Comparison of ENCODE assay signal across 23 mouse cellular contexts in the genomic region with DNA sequence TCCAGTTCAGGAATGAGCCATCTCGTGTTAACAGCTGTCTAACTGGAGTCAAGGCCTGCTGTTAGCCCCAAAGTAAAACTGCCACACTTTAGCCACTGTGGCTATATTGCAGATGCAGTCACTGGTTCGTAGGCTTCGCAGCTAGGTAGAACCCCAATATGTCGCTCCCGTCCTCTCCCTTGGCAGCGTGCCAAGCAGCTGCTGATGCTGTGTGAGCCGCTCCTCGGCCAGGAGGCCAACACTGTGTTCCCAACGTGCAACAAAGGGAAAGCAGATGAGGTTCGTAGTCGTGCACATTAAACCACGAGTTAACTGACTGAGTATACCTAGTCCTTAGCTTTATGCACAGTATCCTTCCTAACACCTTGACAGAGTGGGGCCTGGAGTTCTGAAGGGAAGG. TPM values are rescaled to one million over a fixed set of nuclear protein-coding genes. Genes with fewer than 3 reads are reported as not detected.
DNase-seq lines count a peak whose midpoint lies in the region; ATAC-seq and TF ChIP-seq lines count a peak whose summit lies in the region.
"Had no signal": no experiment of that assay in that cellular context is flagged by ENCODE, and none has a peak within 500 bp of the region (broad histone marks: within the 10 kb centered on the region; RNA-seq: fewer than 3 reads in every experiment).

No protein-coding gene starts in this region.

- no peaks in the 10 kb centered on the region for H3K9me3 ChIP-seq in forebrain, embryonic 13.5 days (replicated peaks)
- H3K9me3 ChIP-seq in forebrain, embryonic 10.5 days = no peaks in the 10 kb centered on the region
- no peaks in the 10 kb centered on the region for H3K9me3 ChIP-seq in heart, embryonic 10.5 days
- H3K9me3 ChIP-seq in limb, embryonic 13.5 days = no peaks in the 10 kb centered on the region
- no peaks in the 10 kb centered on the region for H3K9me3 ChIP-seq in limb, embryonic 10.5 days (replicated peaks)
- no peaks in the 10 kb centered on the region for H3K9me3 ChIP-seq in ES-E14 (ENCODE audit: control insufficient read depth, insufficient read depth, low read depth, low read length)
- H3K9me3 ChIP-seq: heart, embryonic 13.5 days; liver, embryonic 12.5 days; midbrain, embryonic 10.5 days had no signal

- no peaks in the 10 kb centered on the region for H3K27me3 ChIP-seq in forebrain, embryonic 13.5 days
- H3K27me3 ChIP-seq in forebrain, embryonic 10.5 days (ENCODE audit: poor library complexity, severe bottlenecking) = no peaks in the 10 kb centered on the region
- no peaks in the 10 kb centered on the region for H3K27me3 ChIP-seq in heart, embryonic 10.5 days (ENCODE audit: insufficient read depth, poor library complexity, severe bottlenecking)
- H3K27me3 ChIP-seq in limb, embryonic 13.5 days = no peaks in the 10 kb centered on the region
- no peaks in the 10 kb centered on the region for H3K27me3 ChIP-seq in limb, embryonic 10.5 days (ENCODE audit: low read depth, poor library complexity, severe bottlenecking)
- H3K27me3 ChIP-seq: heart, embryonic 13.5 days; liver, embryonic 12.5 days had no signal

- no peaks in the 10 kb centered on the region for H3K4me1 ChIP-seq in forebrain, embryonic 13.5 days
- no peaks in the 10 kb centered on the region for H3K4me1 ChIP-seq in forebrain, embryonic 10.5 days
- H3K4me1 ChIP-seq in heart, embryonic 10.5 days = no peaks in the 10 kb centered on the region
- no peaks in the 10 kb centered on the region for H3K4me1 ChIP-seq in limb, embryonic 13.5 days
- no peaks in the 10 kb centered on the region for H3K4me1 ChIP-seq in limb, embryonic 10.5 days
- no peaks in the 10 kb centered on the region for H3K4me1 ChIP-seq in ES-E14 (ENCODE audit: control insufficient read depth in 2 of 2, insufficient read depth in 2 of 2, low read length in 2 of 2, poor library complexity in 1 of 2)
- H3K4me1 ChIP-seq: heart, embryonic 13.5 days; liver, embryonic 12.5 days; midbrain, embryonic 10.5 days had no signal

- peak; percentile 57; the same call in 1 of the 2 replicates for ATAC-seq in forebrain, embryonic 13.5 days
- ATAC-seq in limb, embryonic 13.5 days (ENCODE audit: low FRiP score, low read depth) = peak; percentile 68; the same call in 1 of the 2 replicates
- ATAC-seq: CD4-positive, CD25-positive, alpha-beta regulatory T cell, adult 4 months; liver, embryonic 12.5 days had no signal

- H3K4me3 ChIP-seq in forebrain, embryonic 13.5 days = no peak overlapping the region
- H3K4me3 ChIP-seq in forebrain, embryonic 10.5 days = no peak overlapping the region
- no peak overlapping the region for H3K4me3 ChIP-seq in heart, embryonic 10.5 days
- no peak overlapping the region for H3K4me3 ChIP-seq in limb, embryonic 13.5 days
- H3K4me3 ChIP-seq in limb, embryonic 10.5 days = no peak overlapping the region
- H3K4me3 ChIP-seq in ES-E14 (ENCODE audit: insufficient read depth in 1 of 2, low read depth in 1 of 2, low read length in 2 of 2, poor library complexity in 1 of 2, severe bottlenecking in 1 of 2) = no peak overlapping the region
- H3K4me3 ChIP-seq: heart, embryonic 13.5 days; left cerebral cortex, adult 2 months; liver, embryonic 12.5 days; midbrain, embryonic 10.5 days had no signal

- no peak overlapping the region for H3K9ac ChIP-seq in forebrain, embryonic 13.5 days
- no peak overlapping the region for H3K9ac ChIP-seq in limb, embryonic 13.5 days
- peak overlapping the region; percentile 51; the same call in 1 of the 2 replicates for H3K9ac ChIP-seq in ES-E14 (ENCODE audit: insufficient read depth, low read depth, low read length, poor library complexity, severe bottlenecking)
- H3K9ac ChIP-seq: heart, embryonic 13.5 days; liver, embryonic 12.5 days had no signal

- no peak overlapping the region for H3K27ac ChIP-seq in forebrain, embryonic 13.5 days
- H3K27ac ChIP-seq in forebrain, embryonic 10.5 days = no peak overlapping the region
- H3K27ac ChIP-seq in heart, embryonic 10.5 days = no peak overlapping the region
- H3K27ac ChIP-seq in limb, embryonic 13.5 days = no peak overlapping the region
- no peak overlapping the region for H3K27ac ChIP-seq in limb, embryonic 10.5 days
- H3K27ac ChIP-seq in ES-E14 (ENCODE audit: insufficient read depth, low read depth, low read length, poor library complexity, severe bottlenecking) = no peak overlapping the region
- H3K27ac ChIP-seq: heart, embryonic 13.5 days; left cerebral cortex, adult 2 months; liver, embryonic 12.5 days; midbrain, embryonic 10.5 days had no signal

- H3K4me2 ChIP-seq in forebrain, embryonic 13.5 days = no peak overlapping the region
- no peak overlapping the region for H3K4me2 ChIP-seq in limb, embryonic 13.5 days (replicated peaks)
- H3K4me2 ChIP-seq: heart, embryonic 13.5 days; liver, embryonic 12.5 days had no signal

- 71% methylated on average over 12 of the region's 12 CpGs for WGBS in forebrain, embryonic 13.5 days
- WGBS in forebrain, embryonic 10.5 days = 93% methylated on average over 12 of the region's 12 CpGs
- WGBS in heart, embryonic 10.5 days = 94% methylated on average over 12 of the region's 12 CpGs
- WGBS in limb, embryonic 13.5 days = 65% methylated on average over 12 of the region's 12 CpGs
- 92% methylated on average over 12 of the region's 12 CpGs for WGBS in limb, embryonic 10.5 days

- in situ Hi-C loops in ES-E14 (cut with MboI; ENCODE audit: low sequenced_read_pairs in 2 of 2, unreplicated experiment in 2 of 2) = no loop called here

- H3K36me3 ChIP-seq in forebrain, embryonic 13.5 days (ENCODE audit: poor library complexity, severe bottlenecking) = peaks cover 64% of the 10 kb centered on the region
- peaks cover 74% of the 10 kb centered on the region for H3K36me3 ChIP-seq in forebrain, embryonic 10.5 days (replicated peaks)
- peaks cover 60% of the 10 kb centered on the region for H3K36me3 ChIP-seq in heart, embryonic 10.5 days
- peaks cover 58% of the 10 kb centered on the region for H3K36me3 ChIP-seq in limb, embryonic 13.5 days
- H3K36me3 ChIP-seq in limb, embryonic 10.5 days = peaks cover 67% of the 10 kb centered on the region
- H3K36me3 ChIP-seq in ES-E14 (ENCODE audit: control insufficient read depth, insufficient read depth, low read length, poor library complexity, severe bottlenecking) = peaks cover 31% of the 10 kb centered on the region

- DNase-seq in forebrain, embryonic 10.5 days (ENCODE audit: extremely low spot score, low spot score) = no peak
- peak; percentile 78 for DNase-seq in heart, adult 11 months
- DNase-seq in heart, embryonic 10.5 days (ENCODE audit: low spot score) = no peak
- DNase-seq in limb, embryonic 10.5 days (ENCODE audit: low spot score) = no peak
- DNase-seq in ES-E14 (ENCODE audit: low read depth, low spot score) = no peak
- DNase-seq in natural killer cell, adult 2 months (ENCODE audit: low spot score in 2 of 2) = no peak
- DNase-seq: adrenal gland, postnatal 25 days; cerebellum, adult 9-10 months; heart, adult 18-20 months; heart, postnatal 14 days; kidney, adult 8-10 months; kidney, postnatal 25 days; lung, adult 18-20 months; right cerebral cortex, postnatal 14 days; spleen, adult 18-20 months had no signal

TF ChIP-seq in ES-E14, 5 proteins besides CTCF, POLR2A, EP300 and RAD21:
- no peak for TF ChIP-seq ZC3H11A (IDR thresholded peaks at IDR 0.05; ENCODE audit: borderline replicate concordance, low read depth, low read length)
- TF ChIP-seq ZNF384 (IDR thresholded peaks at IDR 0.05; ENCODE audit: low read depth, low read length) = no peak
- no peak for TF ChIP-seq MAFK (IDR thresholded peaks at IDR 0.05; ENCODE audit: insufficient read depth, low read depth, low read length)

RNA-seq across cellular contexts. Expression of a gene that starts 8.4 kb away (rescaled TPM):
- 2.9 TPM in 2 replicates for polyA plus RNA-seq in forebrain, embryonic 13.5 days (2015; fragmentation: Nextera tagmentation; extraction: Ambion mirVana)
- 6.0 and 9.0 TPM in 2 replicates for polyA plus RNA-seq in forebrain, embryonic 10.5 days (2016; fragmentation: Nextera tagmentation; extraction: Ambion mirVana)
- polyA plus RNA-seq in heart, embryonic 10.5 days (2016; fragmentation: Nextera tagmentation; extraction: Ambion mirVana) = 3.6 and 3.9 TPM in 2 replicates
- polyA plus RNA-seq in limb, embryonic 13.5 days (2015; fragmentation: Nextera tagmentation; extraction: Ambion mirVana) = 21.3 and 24.8 TPM in 2 replicates
- 3.6 and 6.1 TPM in 2 replicates for polyA plus RNA-seq in limb, embryonic 10.5 days (2016; fragmentation: Nextera tagmentation; extraction: Ambion mirVana)
- 6.0 and 10.0 TPM in 2 replicates for total RNA-seq in ES-E14 (2012; rRNA removed)
- total RNA-seq: neutrophil, adult 5-6 weeks had no signal
- polyA plus RNA-seq: CD4-positive, CD25-positive, alpha-beta regulatory T cell, adult 4 months had no signal

RNA-seq across cellular contexts. Expression of a gene that starts 34.9 kb away (rescaled TPM):
- polyA plus RNA-seq in forebrain, embryonic 13.5 days (2015; fragmentation: Nextera tagmentation; extraction: Ambion mirVana) = 0.83 and 1.2 TPM in 2 replicates
- polyA plus RNA-seq in forebrain, embryonic 10.5 days (2016; fragmentation: Nextera tagmentation; extraction: Ambion mirVana) = 5.6 and 7.2 TPM in 2 replicates
- polyA plus RNA-seq in heart, embryonic 10.5 days (2016; fragmentation: Nextera tagmentation; extraction: Ambion mirVana) = 1.5 and 2.1 TPM in 2 replicates
- 3.1 and 5.0 TPM in 2 replicates for polyA plus RNA-seq in limb, embryonic 13.5 days (2015; fragmentation: Nextera tagmentation; extraction: Ambion mirVana)
- polyA plus RNA-seq in limb, embryonic 10.5 days (2016; fragmentation: Nextera tagmentation; extraction: Ambion mirVana) = 3.9 and 4.1 TPM in 2 replicates
- 5.2 and 8.8 TPM in 2 replicates for total RNA-seq in ES-E14 (2012; rRNA removed)
